Mouse (Mus musculus) forebrain, embryonic 11.5 days (tissue): ENCODE measurements at regions not wholly inside any gene's neighbourhood (a gene's known extent, or its start where the extent isn't known, plus 50 kb on each side); places are given as distances from the start of the nearest gene placed in this dataset.
A peak's percentile ranks its signal among the peaks of the same experiment; 100 is the strongest.

Source experiments
- ATAC-seq: fragments of 200-750 bp; cut with Nextera tagmentation; replicated peaks from 2 replicates; pipeline ENCODE4 v1.8.0; 2017; ENCODE audit warnings: moderate TSS enrichment; ENCODE audit not compliant: low FRiP score
- DNase-seq: peaks from one replicate; pipeline ENCODE4 v3.0.0-alpha.2; 2017; ENCODE audit warnings: low spot score
- H3K27ac ChIP-seq: fragments of 300-500 bp; sonication (generic); 2 replicates; pipeline ENCODE4 v1.5.1; 2014; ENCODE audit warnings: low read depth, low read length
- H3K27me3 ChIP-seq: fragments of 300-500 bp; sonication (generic); 2 replicates; pipeline ENCODE4 v1.6.1; 2014; ENCODE audit warnings: mild to moderate bottlenecking, low read length, mixed read lengths; ENCODE audit not compliant: control insufficient read depth, insufficient read depth
- H3K36me3 ChIP-seq: fragments of 300-500 bp; sonication (generic); 2 replicates; pipeline ENCODE4 v1.6.1; 2014; ENCODE audit warnings: mild to moderate bottlenecking, low read length, moderate library complexity, mixed read lengths; ENCODE audit not compliant: control insufficient read depth, insufficient read depth
- H3K4me1 ChIP-seq: fragments of 300-500 bp; sonication (generic); replicated peaks from 2 replicates; pipeline ENCODE4 v1.6.1; 2014; ENCODE audit warnings: low read length, mixed read lengths; ENCODE audit not compliant: control insufficient read depth, insufficient read depth
- H3K4me2 ChIP-seq: fragments of 300-500 bp; sonication (generic); 2 replicates; pipeline ENCODE4 v1.6.1; 2014; ENCODE audit warnings: low read depth, mild to moderate bottlenecking, low read length, moderate library complexity, mixed read lengths; ENCODE audit not compliant: severe bottlenecking
- H3K4me3 ChIP-seq: fragments of 300-500 bp; sonication (generic); 2 replicates; pipeline ENCODE4 v1.5.1; 2014; ENCODE audit warnings: low read depth, low read length
- H3K9ac ChIP-seq: fragments of 300-500 bp; sonication (generic); 2 replicates; pipeline ENCODE4 v1.6.1; 2014; ENCODE audit warnings: low read length
- H3K9me3 ChIP-seq: fragments of 300-500 bp; sonication (generic); 2 replicates; pipeline ENCODE4 v1.6.1; 2016; ENCODE audit warnings: low read length, mixed read lengths; ENCODE audit not compliant: control insufficient read depth
- whole genome bisulfite sequencing: fragments of 180-500 bp; shearing (Covaris S2); extraction: QIAGEN DNeasy Blood & Tissue Kit; methylation state at CpG from one replicate; pipeline ENCODE4 v1.1.7; 2014; 5-methylcytosine and 5-hydroxymethylcytosine counted together

DNA sequence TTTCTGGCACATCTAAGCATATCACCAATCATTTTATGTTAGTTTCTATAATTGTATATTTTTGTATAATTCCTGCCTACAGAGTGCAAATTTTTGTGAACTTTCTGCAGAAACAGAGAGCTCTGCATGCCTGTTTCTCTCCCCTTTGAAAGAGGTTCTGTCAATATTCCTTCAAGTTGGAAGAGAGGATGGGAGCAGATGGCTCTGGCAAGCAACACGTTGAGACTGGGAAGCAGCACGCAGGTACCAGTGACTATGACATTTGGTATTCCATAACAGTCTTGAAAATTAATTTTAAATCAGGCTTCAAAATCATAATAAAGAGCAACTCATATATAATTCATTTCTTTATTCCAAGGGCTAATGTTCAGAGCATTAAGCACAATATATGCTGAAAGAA, 795.7 kb upstream of the Adgrl2 start:
- whole genome bisulfite sequencing, result 78% methylated on average over 2 of the region's 2 CpGs
- H3K4me3 ChIP-seq, result no peak overlapping the region
- no peaks in the 10 kb centered on the region for H3K9me3 ChIP-seq
- no peak overlapping the region for H3K27ac ChIP-seq
- no peaks in the 10 kb centered on the region for H3K36me3 ChIP-seq
- no peak overlapping the region for H3K4me2 ChIP-seq
- H3K9ac ChIP-seq, result no peak overlapping the region
- H3K27me3 ChIP-seq, result no peaks in the 10 kb centered on the region
- DNase-seq (no peak), ATAC-seq (no peak)
- H3K4me1 ChIP-seq, result no peaks in the 10 kb centered on the region; the same call in 1 of the 2 replicates

DNA sequence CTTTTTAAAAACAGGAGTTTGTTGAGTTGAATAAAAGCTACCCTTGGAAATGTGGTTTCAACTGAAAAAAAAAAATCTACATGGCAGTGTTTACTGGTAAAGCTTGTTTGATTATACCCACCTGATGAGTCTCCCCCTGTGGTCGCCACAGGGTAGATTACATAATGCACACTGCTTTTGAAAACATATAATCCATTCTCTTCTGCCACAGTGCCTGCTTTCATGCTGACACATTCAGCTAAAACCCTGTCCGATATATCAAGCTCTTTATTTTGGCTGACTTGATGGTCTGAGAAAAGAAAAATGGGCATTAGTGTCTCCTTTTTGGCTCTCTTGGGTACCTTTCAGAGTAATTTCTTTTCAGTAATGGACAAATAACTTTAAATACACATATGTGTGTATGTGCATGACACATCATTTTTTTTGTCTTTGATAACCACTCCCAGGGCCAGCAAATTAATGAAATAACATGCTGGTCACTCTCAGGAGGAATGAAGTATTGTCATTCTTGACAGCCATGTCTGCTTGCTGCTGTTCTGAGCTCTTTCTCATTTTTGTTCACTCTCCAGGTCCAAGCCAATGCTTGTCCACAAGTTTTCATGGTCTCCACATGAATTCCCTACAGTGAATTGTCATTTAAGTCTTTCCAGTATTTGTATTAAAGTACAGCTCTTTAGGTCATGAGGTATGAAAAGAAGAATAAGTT, 793.7 kb upstream of the Adgrl2 start:
- H3K4me1 ChIP-seq, result no peaks in the 10 kb centered on the region; the same call in 1 of the 2 replicates
- H3K36me3 ChIP-seq, result no peaks in the 10 kb centered on the region
- no peaks in the 10 kb centered on the region for H3K9me3 ChIP-seq
- no peak overlapping the region for H3K9ac ChIP-seq
- H3K4me2 ChIP-seq, result no peak overlapping the region
- DNase-seq, result no peak
- no peaks in the 10 kb centered on the region for H3K27me3 ChIP-seq
- ATAC-seq, result peak; percentile 63; the same call in 1 of the 2 replicates
- H3K27ac ChIP-seq, result no peak overlapping the region
- WGBS, result 18% methylated on average over 2 of the region's 2 CpGs
- H3K4me3 ChIP-seq, result no peak overlapping the region

DNA sequence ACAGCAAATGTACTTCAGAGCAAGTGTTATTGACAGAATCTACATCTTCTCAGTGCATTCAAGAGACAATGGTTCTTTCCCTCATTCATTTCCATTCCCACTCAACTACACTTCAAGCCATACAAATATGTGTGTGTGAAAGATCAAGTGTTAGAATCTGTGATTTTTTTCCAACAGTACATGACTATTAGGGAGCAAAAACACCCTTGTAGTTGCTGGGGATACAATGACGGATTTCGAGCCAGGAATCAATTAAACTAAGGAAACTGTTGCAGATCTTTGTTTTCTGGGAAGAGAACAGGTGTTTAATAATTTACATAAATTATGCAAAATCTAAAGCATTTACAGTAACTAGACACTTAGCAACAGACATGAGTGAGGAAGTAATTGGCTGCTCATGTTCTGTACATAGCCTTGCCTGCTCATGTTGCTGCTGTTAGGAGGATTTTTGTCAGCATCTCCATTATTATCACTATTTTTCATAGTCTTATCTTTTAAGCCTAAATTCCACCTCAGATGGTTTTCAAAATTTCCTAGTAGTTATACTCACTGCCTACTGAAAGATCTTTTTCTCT, 777.6 kb upstream of the Adgrl2 start:
- no peak overlapping the region for H3K4me3 ChIP-seq
- H3K36me3 ChIP-seq, result no peaks in the 10 kb centered on the region
- no peaks in the 10 kb centered on the region for H3K27me3 ChIP-seq
- H3K4me2 ChIP-seq, result no peak overlapping the region
- ATAC-seq (no peak), DNase-seq (no peak)
- H3K4me1 ChIP-seq, result no peaks in the 10 kb centered on the region
- no peak overlapping the region for H3K27ac ChIP-seq
- 74% methylated on average over 2 of the region's 2 CpGs for WGBS
- H3K9ac ChIP-seq, result no peak overlapping the region
- no peaks in the 10 kb centered on the region for H3K9me3 ChIP-seq

DNA sequence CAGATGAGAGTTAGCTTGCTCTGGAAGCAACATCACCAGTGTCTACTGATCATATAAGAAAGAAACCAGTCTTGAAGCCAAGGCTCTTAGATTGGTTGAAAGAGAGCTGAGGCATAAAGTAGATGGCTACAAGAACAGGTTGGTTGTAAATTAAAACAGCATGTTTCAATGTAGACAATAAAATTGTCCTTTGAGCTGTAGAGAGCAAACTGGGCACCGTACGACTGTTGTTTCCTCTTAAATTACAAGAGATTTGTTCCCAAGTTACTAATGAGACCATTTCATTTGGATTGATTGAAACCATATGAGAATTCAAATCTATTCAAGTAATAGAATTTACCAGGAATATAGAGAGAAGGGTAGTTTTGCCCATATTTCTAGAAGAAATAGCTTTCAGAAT, 770.9 kb upstream of the Adgrl2 start:
- ATAC-seq, result no peak
- Histone ChIP-seq H3K36me3 (no peaks in the 10 kb centered on the region), H3K9ac (no peak overlapping the region), H3K4me3 (no peak overlapping the region), H3K4me2 (no peak overlapping the region), H3K4me1 (no peaks in the 10 kb centered on the region), H3K27me3 (no peaks in the 10 kb centered on the region), H3K9me3 (no peaks in the 10 kb centered on the region), H3K27ac (no peak overlapping the region)
- WGBS, result 86% methylated on average over 2 of the region's 2 CpGs
- DNase-seq, result no peak

DNA sequence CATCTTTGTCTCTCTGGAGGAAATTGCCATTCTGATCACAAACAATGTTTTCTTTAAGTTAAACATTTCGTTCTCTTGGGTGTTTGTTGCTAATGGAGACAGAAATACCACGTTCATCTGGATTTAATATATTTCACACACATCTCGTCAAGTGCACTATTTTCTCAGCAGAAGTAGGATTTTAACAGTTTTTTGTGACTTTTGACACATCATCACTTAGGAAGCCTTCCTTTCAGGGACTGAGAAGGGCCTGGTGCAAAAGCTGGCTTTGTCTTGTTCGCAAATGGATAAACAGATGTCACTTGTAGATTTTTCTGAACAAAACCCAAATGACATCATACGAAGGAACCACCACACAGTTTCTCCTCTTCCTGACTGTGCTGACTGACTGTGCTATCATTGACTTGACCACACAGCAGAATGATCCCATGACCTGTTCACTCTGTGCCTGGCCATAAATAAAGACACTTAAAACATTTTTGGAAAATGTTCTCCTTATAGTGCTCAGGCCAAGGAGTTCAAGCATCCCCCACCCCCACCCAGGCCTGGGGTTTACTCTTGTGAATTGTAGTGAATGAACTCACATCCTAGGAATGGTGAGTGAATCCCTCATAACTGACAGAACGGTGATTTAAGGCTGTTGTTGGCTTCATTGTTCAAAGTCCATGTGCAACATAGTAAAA, 767.7 kb upstream of the Adgrl2 start:
- ATAC-seq (no peak), DNase-seq (no peak)
- Histone ChIP-seq H3K9ac (no peak overlapping the region), H3K9me3 (no peaks in the 10 kb centered on the region), H3K27ac (no peak overlapping the region), H3K27me3 (no peaks in the 10 kb centered on the region), H3K4me2 (no peak overlapping the region), H3K36me3 (no peaks in the 10 kb centered on the region), H3K4me3 (no peak overlapping the region), H3K4me1 (no peaks in the 10 kb centered on the region)
- 87% methylated on average over 6 of the region's 6 CpGs for WGBS

DNA sequence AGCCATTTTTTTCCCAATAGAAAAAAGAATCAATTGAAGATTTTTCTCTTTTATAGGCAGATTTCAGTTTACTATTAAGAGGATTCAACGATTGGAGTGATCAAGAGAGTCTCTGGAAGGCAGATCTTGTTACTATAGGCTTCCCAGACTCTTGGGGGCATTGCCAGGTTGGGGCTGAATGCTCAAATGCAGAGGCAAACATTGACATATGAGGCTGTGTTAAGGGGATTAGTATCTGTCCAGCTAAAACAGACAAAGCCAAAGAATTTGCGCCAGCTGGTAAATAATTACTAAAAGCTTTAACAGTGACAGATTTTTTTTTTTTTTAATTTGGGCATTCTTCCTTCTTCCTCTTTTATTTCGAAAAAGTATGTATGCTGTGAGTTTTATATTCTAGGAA, 745.7 kb upstream of the Adgrl2 start:
- H3K4me3 ChIP-seq, result no peak overlapping the region
- H3K4me2 ChIP-seq, result no peak overlapping the region
- no peak overlapping the region for H3K27ac ChIP-seq
- no peaks in the 10 kb centered on the region for H3K4me1 ChIP-seq
- WGBS, result 65% methylated on average over 3 of the region's 3 CpGs
- H3K9me3 ChIP-seq, result no peaks in the 10 kb centered on the region
- ATAC-seq (no peak), DNase-seq (no peak)
- no peaks in the 10 kb centered on the region for H3K36me3 ChIP-seq
- no peak overlapping the region for H3K9ac ChIP-seq
- no peaks in the 10 kb centered on the region for H3K27me3 ChIP-seq

DNA sequence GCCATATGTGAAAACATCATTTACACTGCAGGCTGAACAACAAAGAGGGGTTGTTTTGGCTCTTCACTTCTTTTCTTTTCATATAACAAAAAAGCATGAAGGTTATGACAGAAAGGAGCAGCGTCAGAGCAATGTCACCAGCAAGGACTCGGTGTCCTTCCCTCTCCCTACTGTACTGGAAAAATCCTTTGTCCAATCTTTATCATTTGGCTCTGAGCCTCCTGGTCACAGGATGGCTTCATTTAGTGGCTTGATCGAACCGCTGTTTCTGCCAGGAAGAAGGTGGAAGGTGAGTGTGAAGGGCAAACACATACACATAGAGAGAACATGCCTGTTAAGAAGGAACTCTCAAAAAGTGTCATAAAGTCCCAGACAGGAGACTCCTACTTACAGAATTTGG, 735.9 kb upstream of the Adgrl2 start:
- WGBS, result 84% methylated on average over 4 of the region's 4 CpGs
- Histone ChIP-seq H3K4me2 (no peak overlapping the region), H3K4me1 (no peaks in the 10 kb centered on the region), H3K9ac (no peak overlapping the region), H3K27me3 (no peaks in the 10 kb centered on the region), H3K4me3 (no peak overlapping the region), H3K9me3 (no peaks in the 10 kb centered on the region), H3K27ac (no peak overlapping the region), H3K36me3 (no peaks in the 10 kb centered on the region)
- ATAC-seq (no peak), DNase-seq (no peak)

DNA sequence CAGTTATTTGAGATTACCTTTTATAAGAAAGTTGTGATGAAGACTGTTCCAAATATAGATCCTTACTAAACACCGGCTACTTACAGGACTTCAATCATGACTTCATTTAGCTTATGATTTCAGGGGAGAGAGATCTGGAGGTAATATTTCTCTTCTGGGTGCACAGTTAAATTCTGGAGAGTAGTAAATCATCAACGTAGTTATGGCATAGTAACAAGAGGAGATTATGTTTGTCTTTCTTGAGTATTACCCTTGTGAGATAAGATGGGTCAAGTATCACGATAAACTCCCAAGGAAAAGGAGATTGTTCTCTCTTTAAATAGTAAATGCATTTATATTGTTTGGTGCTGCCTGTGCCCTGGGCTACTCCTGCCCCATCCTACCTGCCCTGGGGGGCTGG, 734.5 kb upstream of the Adgrl2 start:
- H3K4me3 ChIP-seq, result no peak overlapping the region
- ATAC-seq, result no peak

More for the DNA sequence above, 734.5 kb upstream of the Adgrl2 start:
- Histone ChIP-seq H3K9ac (no peak overlapping the region), H3K27me3 (no peaks in the 10 kb centered on the region), H3K27ac (no peak overlapping the region), H3K9me3 (no peaks in the 10 kb centered on the region), H3K36me3 (no peaks in the 10 kb centered on the region), H3K4me1 (no peaks in the 10 kb centered on the region; the same call in 1 of the 2 replicates), H3K4me2 (no peak overlapping the region)
- no peak for DNase-seq
- WGBS, result 86% methylated on average over 3 of the region's 3 CpGs
